Comparison of ENCODE assay signal across 21 mouse cellular contexts in genomic region chr1:71014345-71014744, GRCm38 (mm10).
A peak's percentile ranks its signal among the peaks of the same experiment; 100 is the strongest.
DNase-seq lines count a peak whose midpoint lies in the region; ATAC-seq and TF ChIP-seq lines count a peak whose summit lies in the region.
"Had no signal": no experiment of that assay in that cellular context is flagged by ENCODE, and none has a peak within 500 bp of the region (broad histone marks: within the 10 kb centered on the region; RNA-seq: fewer than 3 reads in every experiment).

No protein-coding gene starts in this region.

- TF ChIP-seq CTCF in liver, postnatal 0 days (IDR thresholded peaks at IDR 0.05; ENCODE audit: low read depth) = no peak
- no peak for TF ChIP-seq CTCF in MEL (IDR thresholded peaks at IDR 0.05 in 2 of 3, conservative IDR thresholded peaks at IDR 0.05 in 1 of 3; ENCODE audit: control insufficient read depth in 1 of 3, insufficient read depth in 1 of 3, low read depth in 2 of 3, low read length in 3 of 3, poor library complexity in 1 of 3, severe bottlenecking in 1 of 3)

- no peaks in the 10 kb centered on the region for H3K79me2 ChIP-seq in MEL (ENCODE audit: control insufficient read depth, insufficient read depth, low read length, poor library complexity)

- peak; percentile 53; the same call in 1 of the 2 replicates for ATAC-seq in liver, embryonic 13.5 days (ENCODE audit: low read depth)
- ATAC-seq in liver, postnatal 0 days = no peak
- no peak for ATAC-seq in megakaryocyte, adult 5-6 weeks (ENCODE audit: poor library complexity, severe bottlenecking)
- ATAC-seq in hindbrain, embryonic 16.5 days = no peak
- ATAC-seq: forebrain, embryonic 14.5 days; forebrain, embryonic 16.5 days had no signal

- no peak for TF ChIP-seq POLR2A in MEL (IDR thresholded peaks at IDR 0.05; ENCODE audit: control insufficient read depth in 1 of 2, insufficient read depth in 1 of 2, low read depth in 1 of 2, low read length in 2 of 2, poor library complexity in 1 of 2)

- no peak for TF ChIP-seq EP300 in liver, postnatal 0 days (IDR thresholded peaks at IDR 0.05; ENCODE audit: low read depth)
- TF ChIP-seq EP300 in MEL (IDR thresholded peaks at IDR 0.05; ENCODE audit: low read depth in 1 of 2, low read length in 2 of 2) = no peak

- H3K4me2 ChIP-seq in liver, embryonic 13.5 days = no peak overlapping the region
- H3K4me2 ChIP-seq in liver, postnatal 0 days (ENCODE audit: low read depth, low read length) = no peak overlapping the region
- no peak overlapping the region for H3K4me2 ChIP-seq in hindbrain, embryonic 16.5 days (ENCODE audit: low read length)
- H3K4me2 ChIP-seq: embryonic facial prominence, embryonic 12.5 days; forebrain, embryonic 12.5 days had no signal

- H3K4me3 ChIP-seq in liver, embryonic 13.5 days (replicated peaks) = no peak overlapping the region
- no peak overlapping the region for H3K4me3 ChIP-seq in liver, postnatal 0 days (ENCODE audit: low read depth, low read length)
- no peak overlapping the region for H3K4me3 ChIP-seq in MEL (ENCODE audit: control insufficient read depth in 1 of 2, insufficient read depth in 1 of 2, low read depth in 2 of 2, low read length in 2 of 2)
- H3K4me3 ChIP-seq in hindbrain, embryonic 16.5 days (ENCODE audit: low read length) = no peak overlapping the region
- H3K4me3 ChIP-seq: embryonic facial prominence, embryonic 10.5 days; embryonic facial prominence, embryonic 12.5 days; forebrain, embryonic 10.5 days; forebrain, embryonic 12.5 days had no signal

- no peak for TF ChIP-seq RAD21 in MEL (IDR thresholded peaks at IDR 0.05; ENCODE audit: low read depth, low read length)

- no peak overlapping the region for H3K9ac ChIP-seq in liver, embryonic 13.5 days
- H3K9ac ChIP-seq in liver, postnatal 0 days (replicated peaks) = no peak overlapping the region
- no peak overlapping the region for H3K9ac ChIP-seq in MEL (ENCODE audit: control insufficient read depth, low read depth, low read length, poor library complexity, severe bottlenecking)
- H3K9ac ChIP-seq in hindbrain, embryonic 16.5 days (ENCODE audit: low read depth, low read length) = no peak overlapping the region
- H3K9ac ChIP-seq: embryonic facial prominence, embryonic 12.5 days; forebrain, embryonic 12.5 days had no signal

- no peak overlapping the region for H3K27ac ChIP-seq in liver, embryonic 13.5 days
- no peak overlapping the region for H3K27ac ChIP-seq in liver, postnatal 0 days (ENCODE audit: low read depth)
- no peak overlapping the region for H3K27ac ChIP-seq in MEL (ENCODE audit: control insufficient read depth, low read depth, low read length)
- H3K27ac ChIP-seq in hindbrain, embryonic 16.5 days (ENCODE audit: low read depth, low read length) = no peak overlapping the region
- H3K27ac ChIP-seq: embryonic facial prominence, embryonic 10.5 days; embryonic facial prominence, embryonic 12.5 days; forebrain, embryonic 10.5 days; forebrain, embryonic 12.5 days had no signal

- no peaks in the 10 kb centered on the region for H3K36me3 ChIP-seq in liver, embryonic 13.5 days
- H3K36me3 ChIP-seq in liver, postnatal 0 days (replicated peaks; ENCODE audit: insufficient read depth, low read length) = no peaks in the 10 kb centered on the region
- no peaks in the 10 kb centered on the region for H3K36me3 ChIP-seq in MEL (ENCODE audit: control insufficient read depth in 1 of 2, insufficient read depth in 2 of 2, low read length in 2 of 2)
- no peaks in the 10 kb centered on the region for H3K36me3 ChIP-seq in hindbrain, embryonic 16.5 days (ENCODE audit: control insufficient read depth, insufficient read depth, low read length)
- H3K36me3 ChIP-seq: embryonic facial prominence, embryonic 10.5 days; embryonic facial prominence, embryonic 12.5 days; forebrain, embryonic 10.5 days; forebrain, embryonic 12.5 days had no signal

- H3K27me3 ChIP-seq in liver, embryonic 13.5 days = no peaks in the 10 kb centered on the region
- H3K27me3 ChIP-seq in liver, postnatal 0 days (ENCODE audit: insufficient read depth, low read length) = no peaks in the 10 kb centered on the region
- no peaks in the 10 kb centered on the region for H3K27me3 ChIP-seq in MEL (ENCODE audit: control insufficient read depth in 1 of 2, insufficient read depth in 2 of 2, low read length in 2 of 2)
- H3K27me3 ChIP-seq in hindbrain, embryonic 16.5 days (replicated peaks; ENCODE audit: control insufficient read depth, insufficient read depth, low read length) = no peaks in the 10 kb centered on the region
- H3K27me3 ChIP-seq: embryonic facial prominence, embryonic 12.5 days; forebrain, embryonic 12.5 days had no signal

- no peaks in the 10 kb centered on the region for H3K4me1 ChIP-seq in liver, embryonic 13.5 days (replicated peaks)
- H3K4me1 ChIP-seq in liver, postnatal 0 days (ENCODE audit: insufficient read depth) = no peaks in the 10 kb centered on the region
- no peaks in the 10 kb centered on the region for H3K4me1 ChIP-seq in MEL (ENCODE audit: control insufficient read depth in 1 of 2, insufficient read depth in 2 of 2, low read length in 2 of 2)
- H3K4me1 ChIP-seq in hindbrain, embryonic 16.5 days (ENCODE audit: control insufficient read depth, insufficient read depth, low read depth, low read length) = no peaks in the 10 kb centered on the region
- H3K4me1 ChIP-seq: embryonic facial prominence, embryonic 10.5 days; embryonic facial prominence, embryonic 12.5 days; forebrain, embryonic 10.5 days; forebrain, embryonic 12.5 days had no signal

- no peak for DNase-seq in liver, embryonic 13.5 days
- DNase-seq in liver, postnatal 0 days = no peak
- peak; percentile 58 for DNase-seq in 416B (ENCODE audit: low read depth)
- DNase-seq in MEL (ENCODE audit: low read depth, low spot score) = peak; percentile 39
- DNase-seq: adrenal gland, adult 2 months; adrenal gland, postnatal 10 days; adrenal gland, postnatal 25 days; cerebellum, adult 11-12 months; cerebellum, adult 2 months; cerebellum, adult 9-10 months; cerebellum, postnatal 10 days; cerebellum, postnatal 25 days had no signal

- H3K9me3 ChIP-seq in liver, embryonic 13.5 days (replicated peaks) = no peaks in the 10 kb centered on the region
- no peaks in the 10 kb centered on the region for H3K9me3 ChIP-seq in liver, postnatal 0 days (ENCODE audit: low read length)
- no peaks in the 10 kb centered on the region for H3K9me3 ChIP-seq in MEL (replicated peaks; ENCODE audit: insufficient read depth, low read length)
- H3K9me3 ChIP-seq in hindbrain, embryonic 16.5 days (ENCODE audit: control insufficient read depth, low read length) = peaks cover 2% of the 10 kb centered on the region; the same call in 1 of the 2 replicates
- H3K9me3 ChIP-seq: embryonic facial prominence, embryonic 10.5 days; embryonic facial prominence, embryonic 12.5 days; forebrain, embryonic 10.5 days; forebrain, embryonic 12.5 days; G1E had no signal

TF ChIP-seq in MEL, 35 proteins besides CTCF, POLR2A, EP300 and RAD21:
- no peak for TF ChIP-seq E2F4 (IDR thresholded peaks at IDR 0.05; ENCODE audit: borderline replicate concordance, low read depth, low read length)
- no peak for TF ChIP-seq MYB (IDR thresholded peaks at IDR 0.05; ENCODE audit: low read depth, low read length)
- TF ChIP-seq ELF1 (IDR thresholded peaks at IDR 0.05; ENCODE audit: low read depth, low read length) = no peak
- no peak for TF ChIP-seq TAL1 (IDR thresholded peaks at IDR 0.05; ENCODE audit: low read length)
- TF ChIP-seq KAT2A (conservative IDR thresholded peaks at IDR 0.05; ENCODE audit: low read depth, low read length) = no peak
- no peak for TF ChIP-seq POLR2AphosphoS2 (IDR thresholded peaks at IDR 0.05; ENCODE audit: low read length)

Comparison
In these comparisons a context has a peak if more than half of its experiments do, and no peak if none do; other contexts are left out.
1. DNase-seq: peak in 416B (single experiment) and MEL (single experiment); none in liver, embryonic 13.5 days (single experiment) and liver, postnatal 0 days (single experiment).